Mouse (Mus musculus): ENCODE measurements around the gene Map4k1. TPM values are rescaled to one million over a fixed set of nuclear protein-coding genes. Genes with fewer than 3 reads are reported as not detected.
A peak's percentile ranks its signal among the peaks of the same experiment; 100 is the strongest.
"Not testable (repeated sequence)": the region's sequence is repeated elsewhere in the genome, so short reads cannot be mapped to it uniquely, and the experiment has no call there.

The Map4k1 gene
- polyA plus RNA-seq, 1 experiment, result 111 TPM

- Histone ChIP-seq H3K4me1 (ENCODE audit: control insufficient read depth, insufficient read depth, low read length) (no peaks in the 10 kb centered on the region), H3K4me3 (replicated peaks; ENCODE audit: control insufficient read depth, low read depth, low read length) (no peak overlapping the region), H3K27ac (ENCODE audit: control insufficient read depth, insufficient read depth, low read depth, low read length, poor library complexity) (no peak overlapping the region)
- 92% methylated on average over 4 of the region's 4 CpGs for WGBS
- TF ChIP-seq CTCF (IDR thresholded peaks at IDR 0.05; ENCODE audit: control insufficient read depth, insufficient read depth, low read length) (no peak), POLR2A (IDR thresholded peaks at IDR 0.05; ENCODE audit: borderline replicate concordance, control insufficient read depth, low read depth, low read length) (no peak)
These were observed 14.9 kb upstream of the Map4k1 start for GRCm38 (mm10) chr7:28966751-28967505.

GRCm38 (mm10) chr7:28968120-28968519 lies 13.7 kb upstream of the Map4k1 start:
- not testable (repeated sequence) for H3K4me1 ChIP-seq (ENCODE audit: control insufficient read depth, insufficient read depth, low read length); H3K4me3 ChIP-seq (replicated peaks; ENCODE audit: control insufficient read depth, low read depth, low read length); H3K27ac ChIP-seq (ENCODE audit: control insufficient read depth, insufficient read depth, low read depth, low read length, poor library complexity)
- WGBS, result 83% methylated on average over 8 of the region's 8 CpGs

GRCm38 (mm10) chr7:28969271-28969670 lies 12.6 kb upstream of the Map4k1 start:
- Histone ChIP-seq H3K27ac (ENCODE audit: control insufficient read depth, insufficient read depth, low read depth, low read length, poor library complexity) (no peak overlapping the region), H3K4me1 (ENCODE audit: control insufficient read depth, insufficient read depth, low read length) (no peaks in the 10 kb centered on the region), H3K4me3 (replicated peaks; ENCODE audit: control insufficient read depth, low read depth, low read length) (no peak overlapping the region)
- no peak for TF ChIP-seq CTCF (IDR thresholded peaks at IDR 0.05; ENCODE audit: control insufficient read depth, insufficient read depth, low read length)
- no peak for TF ChIP-seq POLR2A (IDR thresholded peaks at IDR 0.05; ENCODE audit: borderline replicate concordance, control insufficient read depth, low read depth, low read length)
- 88% methylated on average over 1 of the region's 1 CpGs for WGBS

GRCm38 (mm10) chr7:28969672-28970394 lies 12.0 kb upstream of the Map4k1 start:
- H3K4me3 ChIP-seq (replicated peaks; ENCODE audit: control insufficient read depth, low read depth, low read length), result no peak overlapping the region
- 85% methylated on average over 12 of the region's 12 CpGs for WGBS
- no peak overlapping the region for H3K27ac ChIP-seq (ENCODE audit: control insufficient read depth, insufficient read depth, low read depth, low read length, poor library complexity)
- H3K4me1 ChIP-seq (ENCODE audit: control insufficient read depth, insufficient read depth, low read length), result no peaks in the 10 kb centered on the region
- no peak for TF ChIP-seq CTCF (IDR thresholded peaks at IDR 0.05; ENCODE audit: control insufficient read depth, insufficient read depth, low read length)

GRCm38 (mm10) chr7:28971029-28971428 lies 10.8 kb upstream of the Map4k1 start:
- TF ChIP-seq CTCF (IDR thresholded peaks at IDR 0.05; ENCODE audit: control insufficient read depth, insufficient read depth, low read length) (no peak), POLR2A (IDR thresholded peaks at IDR 0.05; ENCODE audit: borderline replicate concordance, control insufficient read depth, low read depth, low read length) (no peak)
- 62% methylated on average over 7 of the region's 7 CpGs for WGBS
- Histone ChIP-seq H3K27ac (ENCODE audit: control insufficient read depth, insufficient read depth, low read depth, low read length, poor library complexity) (no peak overlapping the region), H3K4me1 (ENCODE audit: control insufficient read depth, insufficient read depth, low read length) (no peaks in the 10 kb centered on the region), H3K4me3 (replicated peaks; ENCODE audit: control insufficient read depth, low read depth, low read length) (no peak overlapping the region)

- 74% methylated on average over 6 of the region's 6 CpGs for WGBS
- no peak overlapping the region for H3K27ac ChIP-seq (ENCODE audit: control insufficient read depth, insufficient read depth, low read depth, low read length, poor library complexity)
- no peak overlapping the region for H3K4me3 ChIP-seq (replicated peaks; ENCODE audit: control insufficient read depth, low read depth, low read length)
- H3K4me1 ChIP-seq (ENCODE audit: control insufficient read depth, insufficient read depth, low read length), result no peaks in the 10 kb centered on the region
- no peak for TF ChIP-seq POLR2A (IDR thresholded peaks at IDR 0.05; ENCODE audit: borderline replicate concordance, control insufficient read depth, low read depth, low read length)
- no peak for TF ChIP-seq CTCF (IDR thresholded peaks at IDR 0.05; ENCODE audit: control insufficient read depth, insufficient read depth, low read length)
These were observed 10.0 kb upstream of the Map4k1 start for GRCm38 (mm10) chr7:28971770-28972269.

- no peak overlapping the region for H3K4me3 ChIP-seq (replicated peaks; ENCODE audit: control insufficient read depth, low read depth, low read length)
- H3K4me1 ChIP-seq (ENCODE audit: control insufficient read depth, insufficient read depth, low read length), result no peaks in the 10 kb centered on the region
- H3K27ac ChIP-seq (ENCODE audit: control insufficient read depth, insufficient read depth, low read depth, low read length, poor library complexity), result no peak overlapping the region
- no peak for TF ChIP-seq POLR2A (IDR thresholded peaks at IDR 0.05; ENCODE audit: borderline replicate concordance, control insufficient read depth, low read depth, low read length)
- TF ChIP-seq CTCF (IDR thresholded peaks at IDR 0.05; ENCODE audit: control insufficient read depth, insufficient read depth, low read length), result peak; percentile 85
- WGBS, result 68% methylated on average over 8 of the region's 8 CpGs
These were observed 9.3 kb upstream of the Map4k1 start for GRCm38 (mm10) chr7:28972542-28972985.

GRCm38 (mm10) chr7:28973025-28973424 lies 8.8 kb upstream of the Map4k1 start:
- WGBS, result 78% methylated on average over 8 of the region's 8 CpGs
- TF ChIP-seq POLR2A (IDR thresholded peaks at IDR 0.05; ENCODE audit: borderline replicate concordance, control insufficient read depth, low read depth, low read length) (no peak), CTCF (IDR thresholded peaks at IDR 0.05; ENCODE audit: control insufficient read depth, insufficient read depth, low read length) (peak; percentile 16; the same call in 1 of the 2 replicates)
- H3K4me3 ChIP-seq (replicated peaks; ENCODE audit: control insufficient read depth, low read depth, low read length), result no peak overlapping the region
- no peaks in the 10 kb centered on the region for H3K4me1 ChIP-seq (ENCODE audit: control insufficient read depth, insufficient read depth, low read length)
- H3K27ac ChIP-seq (ENCODE audit: control insufficient read depth, insufficient read depth, low read depth, low read length, poor library complexity), result no peak overlapping the region
